Mouse (Mus musculus) liver, embryonic 13.5 days (tissue): ENCODE results near the gene Lrrc57. TPM values are rescaled to one million over a fixed set of nuclear protein-coding genes. Genes with fewer than 3 reads are reported as not detected.

ENCODE experiments used
- ATAC-seq: fragments of 200-750 bp; cut with Nextera tagmentation; 2 replicates; pipeline ENCODE4 v1.8.0; 2017; ENCODE audit warnings: low read depth, mild to moderate bottlenecking, moderate number of reproducible peaks, moderate library complexity
- DNase-seq: peaks from one replicate; pipeline ENCODE4 v3.0.0; 2022
- H3K27ac ChIP-seq: fragments of 300-500 bp; sonication (generic); 2 replicates; pipeline ENCODE4 v1.5.1; 2015; ENCODE audit warnings: moderate library complexity, mild to moderate bottlenecking, inconsistent platforms
- H3K27me3 ChIP-seq: fragments of 300-500 bp; sonication (generic); 2 replicates; pipeline ENCODE4 v1.6.1; 2015; ENCODE audit warnings: mild to moderate bottlenecking, inconsistent platforms
- H3K36me3 ChIP-seq: fragments of 300-500 bp; sonication (generic); 2 replicates; pipeline ENCODE4 v1.6.1; 2015; ENCODE audit warnings: mild to moderate bottlenecking, inconsistent platforms
- H3K4me1 ChIP-seq: fragments of 300-500 bp; sonication (generic); replicated peaks from 2 replicates; pipeline ENCODE4 v1.6.1; 2015; ENCODE audit warnings: inconsistent platforms
- H3K4me2 ChIP-seq: fragments of 300-500 bp; sonication (generic); 2 replicates; pipeline ENCODE4 v1.6.1; 2015; ENCODE audit warnings: inconsistent platforms, mild to moderate bottlenecking, moderate library complexity
- H3K4me3 ChIP-seq: fragments of 300-500 bp; sonication (generic); replicated peaks from 2 replicates; pipeline ENCODE4 v1.5.1; 2015; ENCODE audit warnings: mild to moderate bottlenecking, inconsistent platforms
- H3K9ac ChIP-seq: fragments of 300-500 bp; sonication (generic); 2 replicates; pipeline ENCODE4 v1.6.1; 2015; ENCODE audit warnings: mild to moderate bottlenecking, inconsistent platforms
- H3K9me3 ChIP-seq: fragments of 300-500 bp; sonication (generic); replicated peaks from 2 replicates; pipeline ENCODE4 v1.6.1; 2016; ENCODE audit warnings: inconsistent platforms
- WGBS: fragments of 180-500 bp; shearing (Covaris S2); methylation state at CpG from one replicate; pipeline ENCODE4 v1.1.7; 2015; ENCODE audit not compliant: insufficient replicate concordance; 5-methylcytosine and 5-hydroxymethylcytosine counted together
- polyA plus RNA-seq: library from polyadenylated mRNA; unstranded; fragments of >200 nt; fragmentation: Nextera tagmentation; extraction: Ambion mirVana; gene quantifications from 2 replicates; pipeline ENCODE4 v1.2.1, GENCODE M21; 2015

The Lrrc57 gene
- polyA plus RNA-seq, 1 experiment from 2014 or later, result 14.2 TPM

DNA sequence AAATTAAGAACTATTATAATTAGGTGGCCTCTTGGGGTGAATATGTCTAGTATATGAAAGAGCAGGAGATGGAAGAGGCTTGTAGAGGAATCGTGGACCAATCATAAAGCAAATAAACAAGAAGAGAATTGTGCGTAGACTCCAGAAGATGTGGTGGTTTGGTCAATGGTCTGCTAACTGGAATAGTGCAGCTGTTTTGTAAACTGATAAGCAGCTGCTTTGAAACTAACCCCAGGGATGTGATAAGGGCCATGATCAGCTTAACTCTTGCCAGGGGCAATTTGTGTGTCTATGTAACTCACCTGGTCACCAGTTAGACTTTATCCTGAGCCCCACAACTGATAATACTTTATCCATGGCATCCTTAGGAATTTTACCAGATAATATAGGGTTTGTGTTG lies 22.2 kb upstream of the Lrrc57 start:
- ATAC-seq (no peak), DNase-seq (peak; percentile 64)
- Histone ChIP-seq H3K4me3 (no peak overlapping the region), H3K9ac (no peak overlapping the region), H3K36me3 (peaks cover 7% of the 10 kb centered on the region; the same call in 1 of the 2 replicates), H3K27ac (no peak overlapping the region), H3K27me3 (peaks cover 19% of the 10 kb centered on the region), H3K9me3 (no peaks in the 10 kb centered on the region), H3K4me1 (peaks cover 41% of the 10 kb centered on the region), H3K4me2 (peak overlapping the region; percentile 9; the same call in 1 of the 2 replicates)
- WGBS, result 18% methylated on average over 2 of the region's 2 CpGs

GRCm38 (mm10) chr2:120630655-120631054 lies 21.3 kb upstream of the Lrrc57 start:
- Histone ChIP-seq H3K9ac (no peak overlapping the region), H3K27me3 (peaks cover 19% of the 10 kb centered on the region), H3K9me3 (no peaks in the 10 kb centered on the region), H3K4me1 (peaks cover 41% of the 10 kb centered on the region), H3K4me3 (no peak overlapping the region), H3K36me3 (peaks cover 7% of the 10 kb centered on the region; the same call in 1 of the 2 replicates), H3K27ac (no peak overlapping the region), H3K4me2 (peak overlapping the region; percentile 86)
- ATAC-seq (no peak), DNase-seq (no peak)
- WGBS, result 29% methylated on average over 2 of the region's 2 CpGs

GRCm38 (mm10) chr2:120630246-120630645 lies 20.9 kb upstream of the Lrrc57 start:
- H3K27ac ChIP-seq, result no peak overlapping the region
- H3K9me3 ChIP-seq, result no peaks in the 10 kb centered on the region
- WGBS, result 49% methylated on average over 2 of the region's 2 CpGs
- peak overlapping the region; percentile 86 for H3K4me2 ChIP-seq
- H3K4me3 ChIP-seq, result no peak overlapping the region
- H3K36me3 ChIP-seq, result peaks cover 4% of the 10 kb centered on the region; the same call in 1 of the 2 replicates
- H3K4me1 ChIP-seq, result peaks cover 41% of the 10 kb centered on the region
- ATAC-seq (no peak), DNase-seq (no peak)
- peaks cover 19% of the 10 kb centered on the region for H3K27me3 ChIP-seq
- H3K9ac ChIP-seq, result no peak overlapping the region

DNA sequence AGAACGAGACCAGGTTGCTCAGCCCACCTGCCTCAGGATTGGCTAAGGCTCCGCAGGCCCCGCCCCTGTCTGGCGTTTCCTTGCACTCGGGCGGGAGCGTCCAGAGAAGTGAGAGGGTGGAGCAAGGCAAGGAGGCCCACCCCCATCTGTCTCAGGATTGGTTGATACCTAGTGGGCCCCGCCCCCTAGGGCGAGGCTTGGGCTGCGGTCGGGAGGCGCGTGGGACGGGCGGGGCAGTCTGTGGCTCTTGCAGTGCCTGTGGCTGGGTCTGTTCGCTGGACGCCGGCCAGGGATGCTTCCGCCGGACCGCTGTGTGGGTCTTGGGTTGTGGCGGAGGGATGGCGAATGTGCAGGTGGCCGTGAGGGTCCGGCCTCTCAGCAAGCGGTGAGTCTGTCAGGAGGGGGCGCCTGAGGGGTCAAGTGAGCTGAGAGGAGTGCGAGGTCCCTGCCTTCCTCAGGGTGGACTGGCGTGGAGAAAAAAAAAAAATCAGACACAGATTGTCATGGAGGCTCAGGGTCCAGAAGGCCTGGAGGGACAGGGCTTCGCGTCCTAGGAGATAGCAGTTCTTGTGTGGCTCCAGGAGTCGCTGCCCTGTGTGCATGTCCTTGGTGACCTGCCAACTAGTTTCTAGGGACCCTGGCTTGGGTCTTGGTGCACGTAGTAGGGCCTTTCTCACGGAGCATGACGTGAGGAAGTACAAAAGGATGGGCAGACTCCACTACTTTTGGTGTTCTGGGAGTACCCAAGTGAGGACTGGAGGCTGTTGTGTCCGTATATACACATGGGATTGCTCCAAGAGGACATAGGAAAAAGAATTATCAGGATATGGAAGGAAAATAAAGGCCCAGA lies 19.8 kb upstream of the Lrrc57 start, which contains the start of gene Stard9:
Gene Stard9 (plus strand): TSS at position 236 of the 850 bp plus-strand sequence.
- WGBS, result 3% methylated on average over 35 of the region's 36 CpGs

DNA sequence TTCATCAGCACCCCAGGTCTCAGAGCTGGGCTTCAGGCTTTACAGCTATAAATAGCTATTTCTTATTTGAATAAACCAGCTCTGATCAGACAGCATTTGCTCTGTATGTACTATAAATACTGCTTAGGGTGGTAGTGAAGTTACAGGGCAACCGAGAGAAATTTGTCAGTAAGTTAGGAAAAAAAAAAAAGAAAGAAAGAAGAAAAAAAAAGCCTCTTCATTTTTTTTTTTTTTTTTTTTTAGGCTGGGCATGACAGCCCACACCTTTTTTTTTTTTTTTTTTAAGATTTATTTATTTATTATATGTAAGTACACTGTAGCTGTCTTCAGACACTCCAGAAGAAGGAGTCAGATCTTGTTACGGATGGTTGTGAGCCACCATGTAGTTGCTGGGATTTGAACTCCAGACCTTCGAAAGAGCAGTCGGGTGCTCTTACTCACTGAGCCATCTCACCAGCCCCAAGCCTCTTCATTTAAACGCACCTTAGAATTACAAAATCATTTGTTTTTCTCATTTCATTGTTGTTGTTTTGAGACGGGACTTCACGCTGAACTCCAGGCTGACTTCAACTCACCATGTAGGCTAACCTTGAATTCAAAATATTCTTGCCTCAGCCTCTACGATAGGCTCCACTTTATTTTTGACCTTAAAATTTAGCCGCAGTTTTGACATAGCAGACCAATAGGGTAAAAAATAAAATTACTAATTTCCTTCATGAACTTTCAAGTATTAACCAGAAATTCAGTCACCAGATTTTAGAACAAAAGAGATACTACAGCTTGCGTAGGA lies 19.0 kb upstream of the Lrrc57 start:
- H3K36me3 ChIP-seq, result no peaks in the 10 kb centered on the region
- 29% methylated on average over 10 of the region's 10 CpGs for WGBS
- ATAC-seq, result no peak
- peaks cover 19% of the 10 kb centered on the region for H3K27me3 ChIP-seq
- no peaks in the 10 kb centered on the region for H3K9me3 ChIP-seq
- H3K4me2 ChIP-seq, result peak overlapping the region; percentile 86
- no peak overlapping the region for H3K27ac ChIP-seq
- no peak for DNase-seq
- H3K4me1 ChIP-seq, result peaks cover 41% of the 10 kb centered on the region
- peak overlapping the region; percentile 60 for H3K4me3 ChIP-seq
- H3K9ac ChIP-seq, result peak overlapping the region; percentile 14; the same call in 1 of the 2 replicates

More for the DNA sequence above, 19.8 kb upstream of the Lrrc57 start, which contains the start of gene Stard9:
- peaks cover 41% of the 10 kb centered on the region for H3K4me1 ChIP-seq
- no peak within 1 kb of the TSS; the same call in 1 of the 2 replicates for H3K27ac ChIP-seq
- H3K36me3 ChIP-seq, result no peaks in the 10 kb centered on the region
- H3K4me3 ChIP-seq, result peak within 1 kb of the TSS; percentile 60
- H3K9me3 ChIP-seq, result no peaks in the 10 kb centered on the region
- peaks cover 19% of the 10 kb centered on the region for H3K27me3 ChIP-seq
- ATAC-seq, result peak; percentile 99
- peak within 1 kb of the TSS; percentile 86 for H3K4me2 ChIP-seq
- DNase-seq, result peak; percentile 98
- peak within 1 kb of the TSS; percentile 50 for H3K9ac ChIP-seq

DNA sequence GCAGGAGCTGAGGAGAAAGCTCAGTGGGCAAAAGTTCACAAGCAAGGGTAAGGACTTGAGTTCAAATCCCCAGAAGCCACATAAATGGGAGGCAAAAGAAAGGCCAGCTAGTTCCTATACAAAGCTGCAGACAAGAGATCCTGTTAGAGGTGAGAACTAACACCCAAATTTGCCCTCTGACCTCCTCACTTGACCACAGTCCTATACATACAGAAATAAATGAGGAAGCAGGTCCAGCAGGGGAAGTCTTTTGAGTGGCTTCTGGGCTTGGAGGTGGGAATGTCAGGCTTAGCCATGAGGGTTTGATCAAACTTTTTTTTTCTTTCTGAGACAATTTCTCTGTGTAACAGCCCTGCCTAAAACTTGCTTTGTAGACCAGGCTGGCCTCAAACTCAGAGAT lies 13.6 kb upstream of the Lrrc57 start:
- DNase-seq (no peak), ATAC-seq (no peak)
- H3K4me1 ChIP-seq, result no peaks in the 10 kb centered on the region
- no peak overlapping the region for H3K27ac ChIP-seq
- no peaks in the 10 kb centered on the region for H3K27me3 ChIP-seq
- H3K4me2 ChIP-seq, result no peak overlapping the region
- no peak overlapping the region for H3K4me3 ChIP-seq
- peaks cover 26% of the 10 kb centered on the region for H3K36me3 ChIP-seq
- no peaks in the 10 kb centered on the region for H3K9me3 ChIP-seq
- no peak overlapping the region for H3K9ac ChIP-seq

DNA sequence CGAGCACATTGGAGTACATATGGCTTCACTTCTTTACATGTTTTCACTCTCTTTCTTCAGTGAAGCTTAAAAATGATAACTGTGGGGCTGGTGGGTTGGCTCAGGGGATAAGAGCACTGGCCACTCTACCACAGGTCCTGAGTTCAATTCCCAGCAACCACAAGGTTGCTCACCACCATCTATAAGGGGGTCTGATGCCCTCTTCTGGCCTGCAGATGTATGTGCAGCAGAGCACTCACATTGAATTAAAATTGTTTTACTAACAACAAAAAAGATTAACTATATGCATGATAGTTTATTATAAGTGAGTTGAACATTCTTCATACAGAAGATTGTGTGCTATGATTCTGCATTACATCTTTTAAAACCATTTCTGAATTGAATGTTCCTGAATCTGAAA lies 10.2 kb upstream of the Lrrc57 start:
- Histone ChIP-seq H3K4me3 (no peak overlapping the region), H3K4me2 (no peak overlapping the region), H3K36me3 (peaks cover 53% of the 10 kb centered on the region), H3K4me1 (no peaks in the 10 kb centered on the region), H3K27me3 (no peaks in the 10 kb centered on the region), H3K9ac (no peak overlapping the region), H3K27ac (no peak overlapping the region), H3K9me3 (no peaks in the 10 kb centered on the region)
- 94% methylated on average over 1 of the region's 1 CpGs for WGBS
- no peak for ATAC-seq
- DNase-seq, result no peak

- DNase-seq (no peak), ATAC-seq (no peak)
- 56% methylated on average over 5 of the region's 5 CpGs for WGBS
- no peak overlapping the region for H3K27ac ChIP-seq
- no peaks in the 10 kb centered on the region for H3K27me3 ChIP-seq
- H3K4me3 ChIP-seq, result no peak overlapping the region
- no peaks in the 10 kb centered on the region for H3K9me3 ChIP-seq
- H3K4me2 ChIP-seq, result no peak overlapping the region
- H3K9ac ChIP-seq, result no peak overlapping the region
- peaks cover 70% of the 10 kb centered on the region for H3K36me3 ChIP-seq
- H3K4me1 ChIP-seq, result peaks cover 5% of the 10 kb centered on the region
Observed at GRCm38 (mm10) chr2:120616279-120617163, 7.2 kb upstream of the Lrrc57 start.

DNA sequence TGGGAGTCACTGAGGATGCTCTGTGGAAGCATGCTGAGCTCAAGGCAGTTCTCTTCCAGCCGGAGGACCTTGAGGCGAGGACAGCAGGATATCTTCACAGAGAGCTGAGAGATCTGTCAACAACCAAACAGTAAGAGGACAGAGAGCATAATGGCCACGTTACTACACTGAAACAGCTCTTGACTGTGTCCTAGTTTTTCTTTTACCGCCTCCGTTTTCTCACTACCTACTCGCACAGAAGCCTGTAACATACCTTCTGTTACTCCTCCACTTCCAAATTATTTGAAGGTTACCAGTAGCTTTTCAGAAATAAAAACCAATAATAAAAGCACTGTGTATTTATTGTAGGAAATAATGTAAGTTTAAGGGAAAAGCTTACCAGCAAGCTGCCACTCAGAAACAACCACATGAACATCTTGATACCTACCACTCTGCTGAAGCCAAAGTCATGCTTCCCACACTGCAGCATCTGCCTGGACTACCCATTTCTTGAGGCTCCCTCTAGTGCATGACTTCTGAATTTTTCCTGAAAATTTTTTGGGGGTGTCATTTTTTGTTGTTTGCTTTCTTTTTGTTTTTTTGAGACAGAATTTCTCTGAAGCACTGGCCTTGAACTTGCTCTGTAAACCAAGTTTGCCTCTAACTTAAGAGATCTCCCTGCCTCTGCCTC lies 3.2 kb downstream of the Lrrc57 start:
- Histone ChIP-seq H3K4me3 (no peak overlapping the region), H3K9me3 (no peaks in the 10 kb centered on the region), H3K4me2 (no peak overlapping the region), H3K27me3 (no peaks in the 10 kb centered on the region), H3K9ac (no peak overlapping the region), H3K4me1 (peaks cover 23% of the 10 kb centered on the region), H3K36me3 (peaks cover 30% of the 10 kb centered on the region), H3K27ac (no peak overlapping the region)
- no peak for DNase-seq
- 77% methylated on average over 6 of the region's 6 CpGs for WGBS
- ATAC-seq, result no peak

GRCm38 (mm10) chr2:120599506-120599905 lies 9.8 kb downstream of the Lrrc57 start:
- Histone ChIP-seq H3K4me3 (no peak overlapping the region), H3K9me3 (no peaks in the 10 kb centered on the region), H3K4me1 (no peaks in the 10 kb centered on the region), H3K36me3 (peaks cover 70% of the 10 kb centered on the region), H3K9ac (no peak overlapping the region), H3K27me3 (no peaks in the 10 kb centered on the region), H3K27ac (no peak overlapping the region), H3K4me2 (no peak overlapping the region)
- DNase-seq, result no peak
- ATAC-seq, result no peak
- WGBS, result 77% methylated on average over 4 of the region's 4 CpGs
